Mouse (Mus musculus) myocyte (in vitro differentiated cells): ENCODE measurements at regions not wholly inside any gene's neighbourhood (a gene's known extent, or its start where the extent isn't known, plus 50 kb on each side); places are given as distances from the start of the nearest gene placed in this dataset.
"Not testable (repeated sequence)": the region's sequence is repeated elsewhere in the genome, so short reads cannot be mapped to it uniquely, and the experiment has no call there.

Experiments
- H3K27me3 ChIP-seq: one replicate; pipeline ENCODE4 v1.6.1; 2011; ENCODE audit not compliant: control insufficient read depth, insufficient read depth, insufficient read length
- H3K36me3 ChIP-seq: one replicate; pipeline ENCODE4 v1.6.1; 2011; ENCODE audit not compliant: control insufficient read depth, insufficient read depth
- H3K4me2 ChIP-seq: one replicate; pipeline ENCODE4 v1.6.1; 2011; ENCODE audit warnings: low read depth, control low read depth
- H3K4me3 ChIP-seq: one replicate; pipeline ENCODE4 v1.5.1; 2011; ENCODE audit warnings: mild to moderate bottlenecking, control low read depth, moderate library complexity
- H3K79me2 ChIP-seq: one replicate; pipeline ENCODE4 v1.6.1; 2011; ENCODE audit not compliant: control insufficient read depth, insufficient read depth
- H3ac ChIP-seq: one replicate; pipeline ENCODE4 v1.6.1; 2011; ENCODE audit not compliant: control insufficient read depth, insufficient read length
- CEBPB ChIP-seq: IDR thresholded peaks from 2 replicates; pipeline ENCODE4 v1.6.1; 2011; ENCODE audit warnings: mild to moderate bottlenecking, moderate library complexity; ENCODE audit not compliant: poor library complexity, insufficient read depth, severe bottlenecking
- E2F4 ChIP-seq: IDR thresholded peaks from one replicate; pipeline ENCODE4 v1.6.1; 2011; ENCODE audit warnings: mild to moderate bottlenecking, control low read depth, moderate library complexity; ENCODE audit not compliant: insufficient read depth
- MAX ChIP-seq: IDR thresholded peaks from one replicate; pipeline ENCODE4 v1.6.1; 2011; ENCODE audit warnings: low read depth, mild to moderate bottlenecking, control low read depth
- MYOD1 ChIP-seq, 3 experiments: IDR thresholded peaks; one replicate each; pipeline ENCODE4 v1.6.1; 2011; ENCODE audit warnings: control low read depth in 2 of 3, low read depth in 2 of 3, mild to moderate bottlenecking in 2 of 3, moderate library complexity in 1 of 3; ENCODE audit not compliant: insufficient read length in 2 of 3, control insufficient read depth in 1 of 3
- MYOG ChIP-seq, 3 experiments: IDR thresholded peaks; one replicate each; pipeline ENCODE4 v1.6.1; 2011; ENCODE audit warnings: control low read depth in 2 of 3, low read depth in 2 of 3, mild to moderate bottlenecking in 2 of 3; ENCODE audit not compliant: insufficient read length in 2 of 3, control insufficient read depth in 1 of 3, insufficient read depth in 1 of 3
- POLR2A ChIP-seq: IDR thresholded peaks from one replicate; pipeline ENCODE4 v1.6.1; 2011; ENCODE audit warnings: low read depth, mild to moderate bottlenecking, control low read depth, moderate library complexity; ENCODE audit not compliant: insufficient read length
- POLR2AphosphoS2 ChIP-seq: IDR thresholded peaks from one replicate; pipeline ENCODE4 v1.6.1; 2011; ENCODE audit warnings: low read depth, control low read depth; ENCODE audit not compliant: insufficient read length
- REST ChIP-seq: IDR thresholded peaks from one replicate; pipeline ENCODE4 v1.6.1; 2011; ENCODE audit warnings: mild to moderate bottlenecking, control low read depth, moderate library complexity; ENCODE audit not compliant: insufficient read depth, insufficient read length
- SRF ChIP-seq: IDR thresholded peaks from one replicate; pipeline ENCODE4 v1.6.1; 2011; ENCODE audit warnings: low read depth; ENCODE audit not compliant: control insufficient read depth, insufficient read length
- TCF12 ChIP-seq: IDR thresholded peaks from one replicate; pipeline ENCODE4 v1.6.1; 2011; ENCODE audit warnings: mild to moderate bottlenecking, control low read depth; ENCODE audit not compliant: poor library complexity, insufficient read depth, severe bottlenecking
- TCF3 ChIP-seq: IDR thresholded peaks from one replicate; pipeline ENCODE4 v1.6.1; 2011; ENCODE audit warnings: low read depth, control low read depth; ENCODE audit not compliant: insufficient read length
- USF1 ChIP-seq: IDR thresholded peaks from one replicate; pipeline ENCODE4 v1.6.1; 2011; ENCODE audit warnings: low read depth, mild to moderate bottlenecking, control low read depth, moderate library complexity

DNA sequence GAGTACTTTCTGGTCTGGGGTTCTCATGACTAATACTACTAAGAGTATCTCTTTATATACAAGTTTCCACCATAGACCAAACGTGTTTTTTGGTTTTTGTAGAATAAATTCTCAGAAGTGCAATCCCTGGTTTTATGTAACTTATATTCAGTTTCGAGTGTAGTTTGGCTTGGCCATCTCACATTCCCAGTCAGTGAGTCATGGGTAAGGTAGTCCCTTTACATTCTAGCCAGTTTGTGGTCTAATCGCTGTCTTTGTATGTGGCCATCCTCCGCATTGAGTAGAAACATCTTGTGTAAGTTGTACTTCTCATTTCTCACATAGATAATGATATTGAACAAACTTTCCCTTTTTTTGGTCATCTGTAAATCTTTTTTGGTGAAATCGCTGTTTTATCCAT, 88.3 kb downstream of the Anxa5 start:
- TF ChIP-seq TCF12 = no peak
- no peak overlapping the region for H3K4me2 ChIP-seq
- H3K79me2 ChIP-seq = no peaks in the 10 kb centered on the region
- no peak overlapping the region for H3K4me3 ChIP-seq
- no peaks in the 10 kb centered on the region for H3K36me3 ChIP-seq
- no peak overlapping the region for H3ac ChIP-seq
- no peaks in the 10 kb centered on the region for H3K27me3 ChIP-seq

DNA sequence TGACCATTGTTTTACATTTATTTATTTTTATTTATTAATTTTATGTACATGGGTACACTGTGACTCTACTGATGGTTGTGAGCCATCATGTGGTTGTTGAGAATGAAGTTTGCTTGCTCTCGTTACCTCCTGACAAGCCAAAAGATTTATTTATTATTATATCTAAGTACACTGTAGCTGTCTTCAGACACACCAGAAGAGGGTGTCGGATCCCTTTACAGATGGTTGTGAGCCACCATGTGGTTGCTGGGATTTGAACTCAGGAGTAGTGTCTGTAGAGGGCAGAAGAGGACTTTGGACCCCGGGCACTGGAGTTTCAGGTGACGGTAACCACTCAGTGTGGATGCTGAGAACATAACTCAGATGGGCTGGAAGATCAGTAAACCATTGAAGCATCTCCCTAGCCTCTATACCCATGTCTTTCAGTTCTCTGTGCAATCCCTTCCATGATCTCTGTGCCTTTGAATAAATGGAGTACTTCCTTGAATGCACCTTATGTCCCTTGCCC, 92.2 kb downstream of the Anxa5 start:
- no peak overlapping the region for H3K4me2 ChIP-seq
- H3K27me3 ChIP-seq = no peaks in the 10 kb centered on the region
- no peaks in the 10 kb centered on the region for H3K79me2 ChIP-seq
- no peak for TF ChIP-seq POLR2AphosphoS2
- H3K4me3 ChIP-seq = no peak overlapping the region
- no peaks in the 10 kb centered on the region for H3K36me3 ChIP-seq
- H3ac ChIP-seq = no peak overlapping the region

DNA sequence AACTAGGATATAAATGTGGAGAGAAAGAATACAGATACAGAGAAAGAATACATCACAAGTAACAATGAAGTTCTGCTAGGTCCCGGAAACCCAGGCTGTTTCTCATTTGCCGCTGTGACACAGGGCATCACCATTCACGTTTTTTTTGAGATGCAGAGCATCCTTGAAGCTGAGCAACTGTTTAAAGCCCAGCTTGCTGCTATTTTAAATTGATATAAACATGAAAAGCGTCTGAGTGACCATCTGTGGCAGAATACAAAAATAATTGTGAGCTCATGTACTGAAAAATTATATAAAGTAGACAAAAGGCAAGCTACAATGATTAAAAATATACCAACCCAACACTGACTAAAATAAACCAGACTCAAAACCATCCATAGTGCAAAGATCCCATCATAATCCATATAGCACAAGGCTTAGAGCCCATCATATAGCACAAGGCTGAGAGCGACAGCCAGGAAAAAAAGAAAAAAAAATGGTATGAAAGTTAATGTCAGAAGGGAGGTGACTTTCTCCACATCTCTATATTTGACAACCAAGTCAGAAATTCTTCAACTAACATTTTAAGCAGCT, 94.0 kb downstream of the Anxa5 start:
- Histone ChIP-seq H3K4me3 (no peak overlapping the region), H3K4me2 (no peak overlapping the region), H3K79me2 (no peaks in the 10 kb centered on the region), H3K27me3 (no peaks in the 10 kb centered on the region), H3K36me3 (no peaks in the 10 kb centered on the region), H3ac (no peak overlapping the region)
- TF ChIP-seq TCF12 (no peak), CEBPB (no peak), TCF3 (no peak), USF1 (no peak), MYOD1 (IDR thresholded peaks at IDR 0.05; ENCODE audit: control insufficient read depth in 1 of 3, insufficient read length in 2 of 3, low read depth in 2 of 3) (no peak), MYOG (IDR thresholded peaks at IDR 0.05; ENCODE audit: control insufficient read depth in 1 of 3, insufficient read depth in 1 of 3, insufficient read length in 2 of 3, low read depth in 2 of 3) (no peak), REST (no peak), MAX (no peak), E2F4 (no peak), POLR2AphosphoS2 (no peak), SRF (no peak), POLR2A (no peak)

DNA sequence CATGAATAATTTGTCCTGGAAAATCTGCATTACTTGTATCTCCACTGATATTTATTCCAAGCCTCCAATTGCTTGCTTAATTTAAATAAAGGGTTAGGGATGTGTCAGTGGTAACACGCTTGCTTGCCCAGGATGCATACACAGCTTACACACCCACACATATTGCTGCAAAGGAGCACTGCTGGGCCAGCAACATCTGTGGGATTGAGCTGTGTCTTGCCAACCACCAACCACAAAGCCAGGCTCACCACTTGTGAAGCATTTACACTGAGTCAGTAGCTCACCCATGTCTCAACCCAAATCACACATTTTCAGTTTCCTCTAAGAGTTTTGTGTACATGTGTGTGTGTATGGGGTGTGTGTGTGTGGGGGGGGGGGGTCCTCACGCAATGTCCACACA, 100.0 kb downstream of the Anxa5 start:
- Histone ChIP-seq H3K27me3 (no peaks in the 10 kb centered on the region), H3K79me2 (no peaks in the 10 kb centered on the region), H3K4me2 (peak overlapping the region; percentile 24), H3K36me3 (no peaks in the 10 kb centered on the region), H3ac (no peak overlapping the region), H3K4me3 (no peak overlapping the region)
- peak in 2 of 3 experiments; percentile 48 to 57 for TF ChIP-seq MYOD1 (IDR thresholded peaks at IDR 0.05; ENCODE audit: control insufficient read depth in 1 of 3, insufficient read length in 2 of 3, low read depth in 2 of 3)
- TF ChIP-seq MYOG (IDR thresholded peaks at IDR 0.05; ENCODE audit: control insufficient read depth in 1 of 3, insufficient read depth in 1 of 3, insufficient read length in 2 of 3, low read depth in 2 of 3) = no peak

DNA sequence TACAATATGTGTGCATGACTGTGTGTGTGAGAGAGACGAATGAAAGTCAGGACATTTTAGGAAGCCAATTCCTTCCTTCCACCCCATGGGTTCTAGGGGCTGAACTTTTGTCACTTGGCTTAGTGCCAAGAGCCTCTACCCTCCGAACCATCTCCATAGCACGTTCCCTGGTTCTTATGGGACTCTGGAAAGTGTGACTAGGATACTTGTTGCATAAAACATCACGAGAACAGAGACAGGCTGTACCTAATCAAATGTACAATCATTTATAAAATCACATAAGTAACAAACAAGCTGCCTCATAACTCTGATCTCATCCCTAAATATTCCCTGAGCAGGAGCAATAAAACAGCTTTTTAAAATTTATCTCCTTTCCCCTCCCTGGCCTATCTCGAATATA, 100.8 kb downstream of the Anxa5 start:
- no peaks in the 10 kb centered on the region for H3K79me2 ChIP-seq
- H3K4me2 ChIP-seq = no peak overlapping the region
- H3K4me3 ChIP-seq = no peak overlapping the region
- TF ChIP-seq MYOG (IDR thresholded peaks at IDR 0.05; ENCODE audit: control insufficient read depth in 1 of 3, insufficient read depth in 1 of 3, insufficient read length in 2 of 3, low read depth in 2 of 3) = no peak
- no peaks in the 10 kb centered on the region for H3K36me3 ChIP-seq
- H3K27me3 ChIP-seq = no peaks in the 10 kb centered on the region
- H3ac ChIP-seq = no peak overlapping the region

DNA sequence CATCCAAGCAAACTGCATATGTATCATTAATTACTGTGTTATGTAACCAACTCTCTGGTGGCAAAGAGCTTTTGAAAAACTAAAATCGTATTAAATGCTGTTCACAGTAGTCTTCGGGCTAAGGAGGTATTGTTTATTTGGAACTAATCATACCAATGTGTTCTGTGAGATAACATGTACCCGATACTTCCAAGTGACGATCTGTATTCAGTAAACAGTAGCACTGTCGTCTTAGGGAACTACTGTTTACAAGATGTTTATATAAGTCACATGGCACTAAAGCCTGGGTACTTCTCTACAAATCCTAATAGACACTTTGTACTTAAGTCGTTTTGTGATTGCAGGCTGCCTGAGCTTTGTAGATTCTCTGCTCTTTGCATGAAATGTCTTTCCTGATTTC, 114.8 kb downstream of the Anxa5 start:
- Histone ChIP-seq H3K79me2 (no peaks in the 10 kb centered on the region), H3K27me3 (no peaks in the 10 kb centered on the region), H3ac (no peak overlapping the region), H3K4me3 (no peak overlapping the region), H3K36me3 (no peaks in the 10 kb centered on the region), H3K4me2 (no peak overlapping the region)
- no peak for TF ChIP-seq TCF3
- no peak for TF ChIP-seq SRF
- no peak for TF ChIP-seq POLR2AphosphoS2

DNA sequence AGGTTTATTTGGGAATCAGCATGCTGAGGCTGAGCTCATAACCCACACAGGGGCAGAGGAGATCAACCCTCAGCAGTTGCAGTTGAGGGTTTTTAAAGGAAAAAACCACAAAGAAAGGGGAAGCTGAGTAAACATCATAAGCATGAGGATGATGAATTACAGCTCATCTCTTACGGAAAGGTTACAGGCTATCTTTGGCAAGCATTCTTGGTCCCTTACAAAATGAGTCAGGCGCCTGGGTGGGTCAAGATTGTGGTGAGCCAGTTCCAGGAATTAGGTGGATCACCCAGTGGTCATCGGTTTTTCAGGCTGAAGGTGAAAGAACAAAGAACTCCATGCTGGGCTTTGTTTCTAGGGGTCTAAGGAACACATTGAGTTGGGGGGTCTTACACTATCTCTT, 121.5 kb downstream of the Anxa5 start:
- H3K4me3 ChIP-seq, H3K36me3 ChIP-seq, H3K27me3 ChIP-seq, H3K4me2 ChIP-seq, H3K79me2 ChIP-seq, H3ac ChIP-seq: not testable (repeated sequence)
